Mouse (Mus musculus): ENCODE results near the gene Guca2a.
"Not testable (repeated sequence)": the region's sequence is repeated elsewhere in the genome, so short reads cannot be mapped to it uniquely, and the experiment has no call there.

Gene Guca2a

DNA sequence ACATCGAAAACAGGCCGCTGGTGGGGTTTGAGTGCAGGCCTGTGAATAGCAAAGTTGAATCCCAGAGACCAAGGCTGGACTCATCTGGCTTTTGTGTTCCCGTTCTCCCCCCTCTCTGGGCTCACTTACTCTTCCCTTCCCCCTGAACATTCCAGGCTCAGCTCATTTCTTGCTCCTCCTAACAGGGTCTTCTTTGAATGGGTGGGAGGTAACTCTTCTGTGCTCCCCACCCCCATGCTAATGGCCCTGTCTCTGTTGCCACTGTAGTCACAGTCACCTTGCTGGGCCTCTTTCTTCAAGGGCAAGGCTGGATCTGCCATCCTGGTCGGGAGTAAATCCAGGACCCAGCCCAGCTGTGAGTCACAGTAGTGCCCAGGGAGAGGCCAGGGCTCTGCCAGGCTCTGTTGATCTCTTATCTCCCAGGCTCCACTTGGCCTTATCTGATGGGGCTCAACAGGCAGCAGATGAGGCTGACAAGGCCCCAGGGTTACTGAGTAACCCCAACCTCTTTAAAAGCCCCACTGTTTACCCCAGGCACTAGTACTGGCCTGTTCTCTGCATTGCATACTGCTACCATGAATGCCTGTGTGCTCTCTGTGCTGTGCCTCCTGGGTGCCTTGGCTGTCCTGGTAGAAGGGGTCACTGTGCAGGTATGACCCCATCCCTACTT is at the start of gene Guca2a:
Gene Guca2a, plus strand, starts transcription at position 529 of the 670 bp plus-strand sequence.
- DNase-seq: peak in 1 of 2 experiments; percentile 28

DNA sequence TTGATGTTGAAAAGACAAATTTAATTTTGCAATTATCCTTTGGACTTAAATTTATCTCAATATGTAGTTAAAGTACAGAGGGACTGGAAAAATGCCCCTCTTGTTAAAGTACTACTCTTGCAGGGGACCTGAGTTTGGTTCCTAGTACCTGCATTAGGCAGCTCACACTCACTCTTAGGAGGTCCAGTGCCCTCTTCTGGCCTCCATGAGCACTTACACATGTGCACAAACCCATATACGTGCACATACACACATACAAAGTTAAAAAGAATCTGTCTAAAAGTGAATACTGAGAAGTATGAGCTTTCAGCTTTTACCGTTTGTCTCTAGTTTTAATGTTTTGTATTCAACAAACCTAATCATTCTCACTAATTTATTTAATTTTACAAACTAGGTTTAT is 49.5 kb upstream of the Guca2a start:
- no peak for DNase-seq

DNA sequence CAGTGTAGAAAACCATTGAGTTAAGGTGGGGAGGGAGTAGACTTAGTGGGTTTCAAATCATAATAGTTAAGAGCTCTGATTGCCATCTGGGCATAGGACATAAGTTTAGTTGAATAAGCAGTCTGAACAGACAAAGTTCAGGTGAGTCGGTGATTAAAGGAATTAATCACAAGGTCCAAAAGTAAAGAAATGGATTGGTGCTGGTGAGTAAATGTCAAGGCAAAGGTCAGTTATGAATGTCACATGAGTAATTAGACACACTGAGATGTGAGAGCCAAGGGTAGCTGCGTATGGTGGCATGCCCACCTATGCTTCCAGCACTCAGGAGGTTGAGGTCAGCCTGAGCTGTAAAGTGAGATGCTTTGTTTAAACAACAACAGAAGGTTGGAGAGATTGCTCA is 48.1 kb upstream of the Guca2a start:
- DNase-seq: no peak

DNA sequence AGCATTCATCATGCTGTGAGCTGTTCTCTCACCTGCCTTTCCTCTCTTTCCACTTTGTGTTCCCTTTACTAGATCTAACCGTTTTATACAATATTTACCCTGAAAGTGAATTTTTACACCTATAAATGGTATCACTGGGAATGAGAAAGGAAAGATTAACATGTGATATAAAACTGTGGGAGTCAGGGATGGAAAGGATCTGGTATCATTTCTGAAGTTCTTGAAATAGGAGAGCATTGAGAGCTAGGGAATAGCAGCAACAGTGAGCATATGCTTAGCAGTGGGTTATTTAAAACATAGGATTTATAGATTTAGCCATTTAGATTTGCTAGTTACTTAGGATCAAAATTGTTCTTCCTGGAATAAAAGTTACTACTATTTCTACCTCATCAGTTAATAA is 47.5 kb upstream of the Guca2a start:
- no peak for DNase-seq

DNA sequence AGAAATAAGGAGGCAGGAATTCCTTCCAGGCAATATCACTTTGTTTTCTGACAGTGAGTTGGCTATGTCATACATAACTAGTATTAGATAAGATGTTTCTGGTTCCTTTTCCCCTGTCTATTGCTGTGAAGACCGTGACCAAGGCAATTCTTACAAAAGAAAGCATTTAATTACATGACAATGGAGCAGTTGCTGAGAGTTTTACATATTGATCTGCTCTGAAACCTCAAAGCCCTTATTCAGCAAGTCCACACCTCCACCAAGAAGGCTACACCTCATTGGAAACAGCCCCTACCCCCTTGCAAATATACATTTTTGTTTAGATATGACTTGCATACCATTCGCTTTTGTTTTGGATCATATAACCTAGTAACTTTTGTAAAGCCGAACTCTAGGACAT is 45.0 kb upstream of the Guca2a start:
- no peak for DNase-seq

DNA sequence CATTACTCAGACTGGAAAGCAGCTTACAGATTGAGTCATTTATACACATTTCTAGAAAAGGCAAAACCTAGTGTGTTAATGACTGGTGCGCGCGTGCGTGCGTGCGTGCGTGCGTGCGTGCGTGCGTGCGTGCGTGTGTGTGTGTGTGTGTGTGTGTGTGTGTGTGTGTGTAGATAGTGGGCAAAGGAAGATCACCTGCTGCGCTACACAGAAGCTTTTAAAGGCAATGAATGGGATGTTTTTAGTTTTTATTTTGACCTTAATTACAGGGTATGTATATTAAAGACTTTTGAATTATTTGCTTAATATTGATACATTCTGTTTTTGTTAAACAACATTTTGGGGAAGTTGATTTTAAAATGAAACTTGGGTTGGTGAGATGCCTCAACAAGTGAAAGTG is 43.2 kb upstream of the Guca2a start:
- DNase-seq: no peak

DNA sequence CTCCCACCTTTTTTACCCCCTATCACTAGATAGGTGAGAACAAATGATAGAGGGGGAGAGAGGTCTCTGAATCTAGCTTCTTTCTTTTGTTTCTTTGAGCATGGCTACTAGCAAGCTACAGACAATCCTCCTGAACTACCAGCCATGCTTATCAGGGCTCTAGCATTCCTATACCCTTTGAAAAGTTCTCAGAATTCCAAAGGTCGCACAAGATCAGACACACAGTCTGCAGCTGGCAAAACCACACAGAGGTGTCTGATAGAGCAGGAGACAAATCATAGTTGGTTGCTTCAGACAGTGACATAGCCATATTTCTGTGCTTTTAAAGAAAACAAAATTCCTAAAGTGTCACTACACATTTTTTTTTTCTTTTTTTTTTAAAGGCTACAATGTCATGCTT is 37.9 kb upstream of the Guca2a start:
- DNase-seq: no peak

DNA sequence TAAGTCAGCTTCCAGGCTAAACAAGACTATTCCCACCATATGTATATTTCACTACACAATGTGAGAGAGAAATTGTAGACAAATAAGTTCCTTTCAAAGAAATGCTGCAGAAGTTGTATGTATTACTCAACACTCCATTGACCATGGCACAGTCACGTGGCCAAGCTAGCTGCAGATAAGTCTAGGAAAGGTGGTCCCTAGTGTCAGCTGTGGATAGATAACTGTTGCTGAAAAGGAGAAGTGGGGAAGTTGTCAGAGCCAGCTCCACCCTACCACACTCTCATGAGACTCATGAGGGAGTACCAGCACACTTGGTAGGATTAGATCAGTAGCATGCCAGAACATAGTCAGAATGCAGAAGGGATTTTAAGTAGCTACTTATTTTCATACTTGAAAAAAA is 28.0 kb upstream of the Guca2a start:
- DNase-seq: no peak

DNA sequence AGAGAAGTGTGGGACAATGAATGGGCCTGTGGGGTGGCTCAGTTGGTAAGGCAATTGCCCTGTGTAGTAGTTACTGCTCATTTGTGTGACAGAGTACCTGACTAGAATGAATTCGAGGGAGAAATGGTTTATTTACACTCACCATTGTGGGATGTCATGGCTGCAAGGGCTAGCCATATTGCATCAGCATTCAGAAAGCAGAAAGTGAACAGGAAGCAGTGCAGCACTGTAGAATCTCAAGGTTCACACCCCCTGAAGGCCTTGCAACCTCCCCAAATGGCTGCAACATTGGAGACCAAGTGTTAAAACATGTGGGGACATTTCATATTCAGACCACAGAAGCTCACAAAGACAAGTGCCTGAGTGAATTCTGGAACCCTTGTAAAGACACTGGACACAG is 23.4 kb upstream of the Guca2a start:
- DNase-seq: no peak

DNA sequence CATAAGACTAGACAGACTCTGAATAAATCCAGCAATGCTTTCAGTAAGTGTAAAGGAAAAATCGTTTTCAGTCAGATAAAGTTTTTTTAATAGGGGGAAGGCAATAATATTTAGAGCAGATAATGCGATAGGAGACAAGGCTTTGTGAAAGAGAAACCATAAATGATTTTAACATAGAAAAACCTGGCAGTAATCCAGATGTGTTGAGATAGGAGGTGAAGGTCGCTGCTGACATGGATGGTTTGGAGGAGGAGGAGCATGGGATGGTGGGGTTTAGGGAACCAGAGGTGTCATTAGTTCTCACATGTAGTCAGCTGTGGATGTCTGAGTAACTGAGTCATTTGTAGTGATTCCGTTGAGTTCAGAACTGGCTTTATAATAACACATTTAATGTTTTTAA is 22.8 kb upstream of the Guca2a start:
- DNase-seq: no peak

DNA sequence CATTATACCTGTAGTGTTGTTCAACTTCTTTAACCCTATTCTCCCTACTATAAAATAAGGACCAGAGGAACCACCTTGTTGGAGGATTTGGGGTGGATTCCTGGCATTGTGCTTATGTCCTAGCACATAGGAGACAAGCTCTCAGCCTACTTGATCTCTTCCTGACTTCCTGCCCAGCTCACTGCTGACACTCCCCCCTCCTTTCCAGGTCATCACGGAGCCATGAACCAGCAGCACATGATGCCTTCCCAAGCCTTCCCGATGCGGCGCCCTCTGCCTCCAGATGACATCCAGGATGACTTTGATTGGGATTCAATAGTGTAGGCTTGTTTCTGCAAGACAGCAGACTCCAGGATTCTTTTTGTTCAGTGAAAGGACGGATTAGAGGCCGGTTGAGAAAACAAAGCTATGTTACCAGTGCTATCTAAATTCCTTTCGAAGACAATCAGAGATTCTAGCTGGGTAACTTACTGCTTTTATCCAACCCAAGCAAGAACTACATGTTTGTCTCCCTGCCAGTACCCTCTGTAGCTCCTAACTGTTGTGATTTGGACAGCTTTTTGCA is 11.3 kb upstream of the Guca2a start:
- DNase-seq: no peak

DNA sequence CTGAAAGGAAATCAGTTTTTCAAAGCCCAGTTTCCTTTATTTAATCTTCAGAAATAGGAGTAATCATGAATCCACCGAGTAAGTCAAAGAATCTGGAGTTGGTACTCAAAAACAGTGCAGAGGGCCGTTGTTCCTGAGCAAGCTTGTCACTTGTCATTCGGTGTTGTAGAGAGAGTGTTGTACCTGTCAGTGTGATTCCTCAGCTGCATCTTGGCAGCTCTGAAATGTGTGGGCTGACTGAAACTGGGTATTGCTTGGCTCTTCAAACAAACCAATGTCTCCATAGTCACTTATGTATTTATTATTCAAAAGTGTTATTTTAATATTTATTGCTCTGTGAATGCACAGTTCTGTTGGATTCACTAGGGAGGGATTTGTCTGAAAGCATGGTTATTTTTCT is 10.6 kb upstream of the Guca2a start:
- no peak for DNase-seq

DNA sequence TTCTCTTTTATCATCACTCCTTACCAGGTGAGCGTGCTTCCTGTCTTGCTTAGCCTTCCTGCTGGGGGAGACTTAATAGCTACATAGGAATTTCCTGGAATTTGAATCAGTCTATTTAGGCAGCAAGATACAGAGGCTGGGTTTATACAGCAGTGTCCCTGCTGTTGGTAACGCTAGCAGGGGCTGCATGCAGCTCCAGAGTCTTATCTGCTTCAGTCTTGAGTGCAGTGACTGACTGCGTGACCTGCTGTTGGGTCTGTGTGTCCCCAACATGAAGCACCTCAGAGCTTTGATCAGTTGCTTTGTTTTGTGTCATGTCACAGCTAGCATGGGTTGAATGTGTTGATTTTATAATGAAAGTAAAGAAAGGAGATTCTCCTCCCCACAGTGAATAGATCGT is 10.2 kb upstream of the Guca2a start:
- no peak for DNase-seq

DNA sequence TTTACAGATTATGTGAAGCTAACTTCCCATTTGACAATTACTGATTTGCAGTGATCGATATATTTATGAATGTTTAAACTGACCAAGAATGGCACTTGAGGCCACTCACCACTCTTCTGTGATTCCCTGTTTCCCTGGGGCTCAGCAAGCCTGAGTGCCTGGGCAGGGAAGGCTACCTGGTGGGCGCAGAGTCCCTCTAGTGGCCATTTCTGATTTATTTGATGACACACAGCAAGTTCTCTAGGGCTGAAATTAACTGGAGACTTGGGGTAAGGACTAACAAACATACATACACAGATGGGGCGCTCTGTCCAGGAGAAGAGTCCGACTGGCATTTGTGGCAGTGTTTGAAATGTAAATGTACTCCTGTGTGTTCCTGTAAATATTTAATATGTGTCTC is 9.1 kb upstream of the Guca2a start:
- DNase-seq: not testable (repeated sequence)

DNA sequence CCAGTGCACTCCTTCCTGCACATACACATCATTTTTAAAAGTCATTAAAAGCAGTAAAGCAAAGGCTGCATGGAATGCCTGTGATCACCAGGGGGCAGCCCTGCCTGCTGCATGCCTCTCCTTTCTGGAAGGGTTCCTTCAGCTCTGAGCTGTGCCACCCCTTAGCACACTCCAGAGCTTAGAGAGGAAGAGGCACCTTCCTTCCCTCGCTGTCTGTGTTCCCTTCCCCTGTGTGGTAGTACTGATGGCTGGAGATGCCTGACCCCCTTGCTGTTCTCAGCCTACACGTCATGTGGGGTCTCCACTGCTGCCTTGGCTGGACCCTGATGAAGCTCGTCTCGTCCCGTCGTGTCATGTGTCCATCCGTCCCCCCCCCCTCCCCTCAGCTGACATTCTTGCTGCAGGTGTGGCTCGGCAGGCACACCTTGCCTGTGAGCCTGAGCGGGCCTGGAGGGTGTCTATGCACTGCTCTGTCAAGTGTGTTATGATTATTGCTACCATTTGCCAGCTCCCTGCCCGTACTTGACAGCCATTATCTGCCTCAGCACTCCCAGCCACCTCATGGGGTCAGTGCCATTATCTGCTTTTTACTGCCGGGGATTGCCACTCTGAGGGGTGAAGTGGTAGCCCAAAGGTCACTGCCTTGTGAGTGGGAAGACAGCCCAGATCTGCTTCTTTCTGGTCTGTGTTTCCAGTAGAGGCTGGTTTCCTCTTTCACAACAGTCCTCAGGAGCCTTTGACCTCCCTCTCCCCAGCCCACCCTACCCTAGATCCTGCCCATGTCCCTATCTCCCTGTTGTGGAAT is 6.2 kb upstream of the Guca2a start:
- DNase-seq: peak; percentile 26 to 51

DNA sequence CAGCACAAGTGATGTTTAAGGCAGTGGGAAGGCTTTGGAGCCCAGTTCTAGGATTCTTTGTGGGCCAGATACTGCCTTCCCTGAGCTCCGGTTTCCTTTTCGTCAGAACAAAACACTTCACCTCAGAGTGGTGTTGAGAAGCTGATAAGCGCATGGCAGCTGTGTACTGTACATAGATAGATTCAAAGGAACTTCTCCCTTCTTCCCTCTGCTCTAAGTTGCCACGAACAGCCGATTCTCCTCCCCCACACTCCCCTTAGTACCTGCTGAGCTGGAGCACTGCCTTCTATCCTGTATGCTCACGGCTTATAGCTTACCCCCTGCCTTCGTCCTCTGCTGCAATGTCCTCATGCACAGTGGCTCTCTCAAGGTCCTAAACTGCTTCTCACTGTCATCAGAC is 4.8 kb upstream of the Guca2a start:
- DNase-seq: peak in 1 of 2 experiments; percentile 35

DNA sequence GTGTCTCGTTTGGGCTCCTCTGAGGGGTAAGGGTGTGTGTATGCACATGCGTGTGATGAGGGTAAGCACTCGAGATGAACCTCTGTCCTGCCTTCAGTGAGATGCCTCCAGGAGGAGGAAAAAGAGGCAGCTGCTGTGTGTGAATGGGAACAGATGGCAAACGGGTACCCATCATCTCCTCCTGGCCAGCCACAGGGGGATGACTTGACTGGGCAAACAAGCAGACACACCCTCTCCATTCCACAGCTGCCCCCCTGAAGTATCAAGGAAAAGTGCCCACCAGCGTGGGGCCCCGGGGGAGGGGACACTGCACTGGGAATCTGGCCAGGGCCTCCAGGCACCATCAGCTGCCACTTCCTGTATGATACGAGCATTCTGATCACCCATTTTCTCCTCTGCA is 4.2 kb upstream of the Guca2a start:
- no peak for DNase-seq

DNA sequence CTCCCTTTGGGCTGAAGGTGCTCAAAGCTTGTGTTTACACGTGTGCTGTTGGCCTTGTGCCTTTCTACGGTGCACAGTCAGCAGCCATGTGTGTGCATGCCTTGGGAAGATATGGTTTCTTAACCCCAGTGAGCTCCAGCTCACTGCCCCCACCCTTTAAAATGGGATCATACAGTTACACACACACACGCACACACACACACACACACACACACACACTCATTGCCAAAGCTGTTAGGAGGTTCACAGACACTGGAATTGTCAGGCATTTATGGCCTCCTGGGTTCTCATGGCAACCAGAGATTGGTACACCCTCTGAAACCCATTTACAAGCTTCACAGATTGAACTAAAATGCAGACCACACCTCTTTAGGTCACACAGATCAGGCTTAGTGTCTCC is 3.6 kb upstream of the Guca2a start:
- DNase-seq: no peak

DNA sequence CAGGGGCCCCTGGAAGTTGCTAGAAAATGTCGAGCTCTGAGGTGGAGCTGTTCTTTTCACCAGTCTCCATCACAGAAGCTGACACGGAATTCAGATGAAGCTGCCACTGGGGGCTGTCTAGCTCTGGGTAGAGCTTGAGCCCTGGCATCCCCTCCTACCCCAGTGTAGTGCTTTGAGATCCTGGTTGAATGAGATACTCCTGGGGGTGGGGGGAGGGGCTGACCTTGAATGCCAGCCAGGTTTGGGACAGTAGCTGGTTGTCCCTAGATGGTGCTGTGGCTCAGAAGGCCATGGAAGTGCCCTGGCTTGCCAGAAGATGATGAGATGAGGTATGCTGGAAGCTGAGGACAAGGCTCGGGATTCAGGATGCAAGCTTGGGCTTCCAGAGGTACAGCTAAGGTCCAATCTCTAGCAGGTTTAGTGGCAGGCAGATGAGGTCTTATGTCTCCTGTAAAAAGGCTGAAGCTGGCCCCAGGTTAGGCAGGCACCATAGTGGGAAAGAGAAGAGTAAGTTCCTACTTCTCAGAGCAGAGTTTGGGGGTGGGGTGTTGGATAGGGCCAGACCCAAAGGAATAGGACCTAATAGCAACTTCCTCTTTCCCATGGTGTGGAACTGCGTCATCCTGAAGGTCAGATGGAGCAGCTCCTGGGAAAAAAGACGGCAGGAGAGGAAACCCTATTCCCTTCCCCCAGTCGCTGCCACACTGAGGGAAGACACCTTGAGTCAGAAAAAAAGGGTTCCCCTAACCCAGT is 2.4 kb upstream of the Guca2a start:
- no peak for DNase-seq

DNA sequence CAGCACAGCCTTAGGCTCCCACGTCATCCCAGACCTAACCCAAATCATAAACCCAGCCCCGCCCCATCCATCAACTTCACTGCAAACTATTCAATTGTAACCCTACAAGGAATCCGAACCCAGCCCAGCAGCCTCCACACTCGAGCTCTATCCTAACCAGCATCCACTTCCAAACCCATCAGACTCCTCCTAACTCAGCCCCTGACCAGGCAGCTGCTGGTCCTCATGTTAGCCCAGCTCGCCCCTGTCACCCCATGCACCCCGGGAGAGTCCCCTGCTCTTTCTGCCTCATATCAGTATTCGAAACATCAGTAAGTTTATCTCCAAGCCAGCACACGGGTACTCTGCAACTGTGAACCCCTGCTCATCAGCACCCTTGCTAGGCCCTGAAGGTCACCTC is 1.8 kb upstream of the Guca2a start:
- no peak for DNase-seq

DNA sequence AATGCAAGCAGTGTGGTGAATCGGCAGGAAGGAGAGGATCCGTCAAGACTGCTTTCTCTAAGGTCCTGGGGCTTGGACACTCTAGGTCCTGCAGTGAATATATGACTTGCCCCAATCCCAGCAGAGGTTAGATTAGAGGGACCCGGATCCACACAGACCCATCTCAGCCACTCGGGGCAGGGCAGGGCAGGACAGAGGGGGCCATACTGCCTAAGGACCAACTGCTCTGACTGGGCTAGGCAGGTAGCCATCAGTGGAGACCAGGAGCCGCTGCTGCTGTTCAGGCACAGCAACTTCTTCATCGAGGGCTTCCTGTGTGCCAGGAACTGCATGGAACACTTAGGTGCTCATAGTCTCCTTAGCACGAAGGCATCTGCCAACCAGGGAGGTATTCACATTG is 773 bp upstream of the Guca2a start:
- no peak for DNase-seq

DNA sequence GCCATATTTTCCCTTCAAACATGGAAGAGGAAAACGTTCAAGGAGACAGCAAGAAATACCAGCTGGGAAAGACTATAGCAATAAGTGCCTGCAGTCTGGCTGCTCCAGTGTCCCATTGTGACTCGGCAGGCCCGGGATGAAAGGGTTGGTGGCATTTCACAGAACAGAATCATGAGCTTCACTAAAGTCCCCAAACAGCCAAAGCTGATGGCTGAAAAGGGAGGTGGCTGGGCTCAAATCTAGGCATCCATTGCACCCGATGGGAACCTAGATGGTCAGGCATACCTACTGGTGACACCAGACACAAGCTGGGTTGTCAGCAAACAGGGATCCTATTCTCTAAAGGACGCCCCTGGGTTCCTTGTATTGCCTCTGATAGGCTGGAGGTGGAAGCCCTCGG is 442 bp downstream of the Guca2a start:
- DNase-seq: no peak

DNA sequence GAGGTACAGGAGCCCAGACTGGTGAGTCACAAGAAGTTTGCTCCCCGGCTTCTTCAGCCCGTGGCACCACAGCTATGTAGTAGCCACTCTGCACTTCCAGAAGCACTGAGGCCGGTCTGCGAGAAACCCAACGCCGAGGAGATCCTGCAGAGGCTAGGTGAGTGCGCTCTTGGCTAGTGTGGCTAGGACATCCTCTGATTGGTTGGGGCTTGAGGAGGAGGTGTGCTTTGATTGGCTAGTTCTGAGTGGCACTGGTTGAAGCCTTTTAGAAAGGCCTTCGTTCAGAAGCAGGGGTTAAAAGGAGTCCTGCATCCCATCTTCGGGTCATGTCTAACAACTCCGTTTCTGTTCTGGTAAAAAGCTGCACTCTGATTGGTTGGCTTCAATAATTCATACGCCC is 1.2 kb downstream of the Guca2a start:
- no peak for DNase-seq

DNA sequence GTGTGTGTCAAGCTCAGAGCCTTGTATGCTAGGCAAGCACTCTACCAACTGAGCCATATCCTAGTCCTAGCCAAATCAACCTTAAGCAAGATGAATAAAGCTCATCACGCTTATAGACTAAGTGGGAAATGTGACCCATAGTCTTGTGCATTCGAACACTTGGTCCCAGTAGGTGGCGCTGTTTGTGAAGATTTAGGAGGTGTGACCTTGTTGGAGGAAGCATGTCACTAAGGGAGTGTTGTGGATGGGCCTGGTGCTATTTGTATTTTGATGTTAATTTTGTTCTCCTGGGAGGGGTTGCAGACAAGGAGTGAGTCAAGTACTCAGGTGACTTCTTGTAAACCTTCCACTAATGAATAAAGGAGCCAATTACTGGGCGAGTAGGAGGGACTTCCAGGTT is 5.2 kb downstream of the Guca2a start:
- no peak for DNase-seq

All from lung, adult 18-20 months (tissue).